Mouse (Mus musculus): ENCODE results near the gene Mpped2.

- no peak for TF ChIP-seq POLR2A (IDR thresholded peaks at IDR 0.05; ENCODE audit: low read depth, low read length)
- TF ChIP-seq CTCF (conservative IDR thresholded peaks at IDR 0.05; ENCODE audit: insufficient read depth, insufficient read length, low read depth, low read length), result no peak
These were observed 69.9 kb downstream of the Mpped2 start for GRCm38 (mm10) chr2:106762920-106763319.

Measured in kidney, adult 2 months (tissue).